Mouse (Mus musculus) liver, adult 2 months (tissue): ENCODE data around the gene Tor4a.

Experiments used
- CTCF ChIP-seq: fragments of 200-500 bp; IDR thresholded peaks from 2 replicates; pipeline ENCODE4 v1.5.1; 2011; ENCODE audit warnings: low read depth, low read length, control low read depth
- POLR2A ChIP-seq: fragments of 200-500 bp; IDR thresholded peaks from 2 replicates; pipeline ENCODE4 v1.6.1; 2011; ENCODE audit warnings: low read length, control low read depth; ENCODE audit not compliant: insufficient read depth; ENCODE audit errors: extremely low read depth

GRCm38 (mm10) chr2:25157655-25158054, 39.0 kb downstream of the Tor4a start:
- TF ChIP-seq CTCF (peak; percentile 15; the same call in 1 of the 2 replicates), POLR2A (no peak)
